ENCODE assay signal across 8 mouse cellular contexts in genomic region chr5:114658255-114658654, GRCm38 (mm10). TPM values are rescaled to one million over a fixed set of nuclear protein-coding genes. Genes with fewer than 3 reads are reported as not detected.
DNase-seq lines count a peak whose midpoint lies in the region; ATAC-seq and TF ChIP-seq lines count a peak whose summit lies in the region.

Gene Trpv4, minus strand, starts transcription at chr5:114658421.

- peak within 1 kb of the TSS; percentile 96 for H3K4me2 ChIP-seq in embryonic facial prominence, embryonic 13.5 days
- H3K4me2 ChIP-seq in hindbrain, embryonic 13.5 days: peak within 1 kb of the TSS; percentile 65
- H3K4me2 ChIP-seq in liver, embryonic 15.5 days: peak within 1 kb of the TSS; percentile 61

- under 1% methylated on average over 46 of the region's 47 CpGs for WGBS in lung, adult 2 months
- under 1% methylated on average over 42 of the region's 47 CpGs for WGBS in embryonic facial prominence, embryonic 13.5 days
- WGBS in hindbrain, embryonic 13.5 days: 1% methylated on average over 24 of the region's 47 CpGs
- WGBS in liver, embryonic 15.5 days (ENCODE audit: insufficient replicate concordance): 2% methylated on average over 47 of the region's 47 CpGs

- ATAC-seq in embryonic facial prominence, embryonic 13.5 days (ENCODE audit: insufficient number of reproducible peaks, insufficient read depth, low FRiP score, low TSS enrichment, low read depth): peak; percentile 48; the same call in 1 of the 2 replicates
- no peak for ATAC-seq in hindbrain, embryonic 13.5 days (ENCODE audit: low FRiP score)
- no peak for ATAC-seq in liver, embryonic 15.5 days (ENCODE audit: insufficient read depth)

- TF ChIP-seq CTCF in lung, adult 2 months (IDR thresholded peaks at IDR 0.05; ENCODE audit: insufficient read depth, low read length): no peak

- H3K9me3 ChIP-seq in embryonic facial prominence, embryonic 13.5 days: no peaks in the 10 kb centered on the region
- no peaks in the 10 kb centered on the region for H3K9me3 ChIP-seq in hindbrain, embryonic 13.5 days
- H3K9me3 ChIP-seq in liver, embryonic 15.5 days (replicated peaks): no peaks in the 10 kb centered on the region

- TF ChIP-seq POLR2A in lung, adult 2 months (IDR thresholded peaks at IDR 0.05; ENCODE audit: borderline replicate concordance, extremely low read depth, low read depth, low read length): no peak

- DNase-seq in lung, adult 2 months: no peak
- DNase-seq in lung, postnatal 14 days: no peak
- no peak for DNase-seq in frontal cortex, postnatal 25 days (ENCODE audit: low spot score in 2 of 2)
- DNase-seq in cerebellum, adult 11 months: no peak
- no peak for DNase-seq in left cerebral cortex, adult 18-20 months (ENCODE audit: low spot score in 2 of 2)

- H3K36me3 ChIP-seq in embryonic facial prominence, embryonic 13.5 days: no peaks in the 10 kb centered on the region
- no peaks in the 10 kb centered on the region for H3K36me3 ChIP-seq in hindbrain, embryonic 13.5 days
- no peaks in the 10 kb centered on the region for H3K36me3 ChIP-seq in liver, embryonic 15.5 days (replicated peaks)

- H3K9ac ChIP-seq in embryonic facial prominence, embryonic 13.5 days: peak within 1 kb of the TSS; percentile 76
- H3K9ac ChIP-seq in hindbrain, embryonic 13.5 days: peak within 1 kb of the TSS; percentile 55
- no peak within 1 kb of the TSS for H3K9ac ChIP-seq in liver, embryonic 15.5 days

- peaks cover 47% of the 10 kb centered on the region for H3K27me3 ChIP-seq in embryonic facial prominence, embryonic 13.5 days
- H3K27me3 ChIP-seq in hindbrain, embryonic 13.5 days: peaks cover 62% of the 10 kb centered on the region
- H3K27me3 ChIP-seq in liver, embryonic 15.5 days: peaks cover 62% of the 10 kb centered on the region

- no peak within 1 kb of the TSS for H3K27ac ChIP-seq in embryonic facial prominence, embryonic 13.5 days
- H3K27ac ChIP-seq in hindbrain, embryonic 13.5 days: no peak within 1 kb of the TSS
- H3K27ac ChIP-seq in liver, embryonic 15.5 days (replicated peaks): no peak within 1 kb of the TSS

- H3K4me1 ChIP-seq in lung, adult 2 months (ENCODE audit: control insufficient read depth, insufficient read depth, low read length): no peaks in the 10 kb centered on the region
- H3K4me1 ChIP-seq in embryonic facial prominence, embryonic 13.5 days: peaks cover 29% of the 10 kb centered on the region
- peaks cover 11% of the 10 kb centered on the region for H3K4me1 ChIP-seq in hindbrain, embryonic 13.5 days (replicated peaks)
- H3K4me1 ChIP-seq in liver, embryonic 15.5 days (replicated peaks): 0 out of 2 replicates have a peak, but pooled peaks cover 5% of the 10 kb centered on the region

- H3K4me3 ChIP-seq in lung, adult 2 months (replicated peaks; ENCODE audit: extremely low read depth, low read depth, low read length): peak within 1 kb of the TSS; percentile 49
- peak within 1 kb of the TSS; percentile 60 for H3K4me3 ChIP-seq in embryonic facial prominence, embryonic 13.5 days
- peak within 1 kb of the TSS; percentile 43 for H3K4me3 ChIP-seq in hindbrain, embryonic 13.5 days
- peak within 1 kb of the TSS; percentile 40 for H3K4me3 ChIP-seq in liver, embryonic 15.5 days (replicated peaks)

RNA-seq across cellular contexts. Expression of gene Trpv4, which starts in this region (rescaled TPM):
- polyA plus RNA-seq in lung, adult 2 months (2012; rRNA removed): 8.8 and 10.1 TPM in 2 replicates
- 10.8 and 13.9 TPM in 2 replicates for polyA plus RNA-seq in embryonic facial prominence, embryonic 13.5 days (2015; fragmentation: Nextera tagmentation; extraction: Ambion mirVana)
- polyA plus RNA-seq in hindbrain, embryonic 13.5 days (2015; fragmentation: Nextera tagmentation; extraction: Ambion mirVana): 0.53 and 0.65 TPM in 2 replicates
- 0.24 and 0.33 TPM in 2 replicates for polyA plus RNA-seq in liver, embryonic 15.5 days (2015; fragmentation: Nextera tagmentation; extraction: Ambion mirVana)
- 1 to 10 TPM; 1.4 to 2.1 TPM for total RNA-seq in left cerebral cortex, adult 18-20 months (2021)
